Mouse (Mus musculus): ENCODE measurements around the gene Slain1.

Gene Slain1

GRCm38 (mm10) chr14:103754041-103754440 lies 104.0 kb downstream of the Slain1 start:
- in situ Hi-C loops (cut with MboI; ENCODE audit: low pct_unique_long_range_greater_than_20kb in 1 of 2, low sequenced_read_pairs in 2 of 2, unreplicated experiment in 1 of 2): no loop called here

- in situ Hi-C loops (cut with MboI; ENCODE audit: low pct_unique_long_range_greater_than_20kb in 1 of 2, low sequenced_read_pairs in 2 of 2, unreplicated experiment in 1 of 2): no loop called here
Measured at GRCm38 (mm10) chr14:103754465-103754864, 104.4 kb downstream of the Slain1 start.
